Mouse (Mus musculus): ENCODE measurements around the gene Adgrg5.

- TF ChIP-seq EP300 (IDR thresholded peaks at IDR 0.05; ENCODE audit: low read depth) (no peak), CTCF (IDR thresholded peaks at IDR 0.05; ENCODE audit: low read depth) (peak; percentile 77)
These were observed 61.5 kb downstream of the Adgrg5 start for GRCm38 (mm10) chr8:94985023-94985422.

Measured in liver, postnatal 0 days (tissue).